Mouse (Mus musculus): ENCODE data around the gene Cox8c.

GRCm38 (mm10) chr12:102908191-102908590 lies 9.1 kb downstream of the Cox8c start:
- no peak for TF ChIP-seq CTCF (IDR thresholded peaks at IDR 0.05; ENCODE audit: low read depth, low read length)
- TF ChIP-seq POLR2A (IDR thresholded peaks at IDR 0.05; ENCODE audit: insufficient read depth, low read length) = no peak

Data from ES-Bruce4 (cell line).